Mouse (Mus musculus): ENCODE data around the gene Gm21954.

The Gm21954 gene

GRCm38 (mm10) chr3:55472110-55472509 lies at the start of gene Gm21954:
Gene Gm21954 (minus strand): TSS chr3:55472210.
- DNase-seq (ENCODE audit: low spot score) = no peak

GRCm38 (mm10) chr3:55521776-55522175 lies 49.8 kb upstream of the Gm21954 start:
- DNase-seq (ENCODE audit: low spot score) = no peak

- DNase-seq (ENCODE audit: low spot score) = peak; percentile 80
Measured at GRCm38 (mm10) chr3:55520240-55521180, 48.5 kb upstream of the Gm21954 start.

- DNase-seq (ENCODE audit: low spot score) = no peak
Measured at GRCm38 (mm10) chr3:55517454-55518014, 45.5 kb upstream of the Gm21954 start.

GRCm38 (mm10) chr3:55515966-55516365 lies 44.0 kb upstream of the Gm21954 start:
- DNase-seq (ENCODE audit: low spot score) = no peak

- DNase-seq (ENCODE audit: low spot score) = no peak
Measured at GRCm38 (mm10) chr3:55511658-55512057, 39.6 kb upstream of the Gm21954 start.

GRCm38 (mm10) chr3:55510198-55510597 lies 38.2 kb upstream of the Gm21954 start:
- DNase-seq (ENCODE audit: low spot score) = peak; percentile 14

GRCm38 (mm10) chr3:55499298-55499697 lies 27.3 kb upstream of the Gm21954 start:
- DNase-seq (ENCODE audit: low spot score) = no peak

- no peak for DNase-seq (ENCODE audit: low spot score)
Measured at GRCm38 (mm10) chr3:55496462-55496941, 24.5 kb upstream of the Gm21954 start.

- no peak for DNase-seq (ENCODE audit: low spot score)
Measured at GRCm38 (mm10) chr3:55495866-55496265, 23.9 kb upstream of the Gm21954 start.

GRCm38 (mm10) chr3:55495231-55495630 lies 23.2 kb upstream of the Gm21954 start:
- no peak for DNase-seq (ENCODE audit: low spot score)

GRCm38 (mm10) chr3:55494348-55494747 lies 22.3 kb upstream of the Gm21954 start:
- DNase-seq (ENCODE audit: low spot score) = no peak

- no peak for DNase-seq (ENCODE audit: low spot score)
Measured at GRCm38 (mm10) chr3:55492021-55492420, 20.0 kb upstream of the Gm21954 start.

GRCm38 (mm10) chr3:55489231-55489990 lies 17.4 kb upstream of the Gm21954 start:
- DNase-seq (ENCODE audit: low spot score) = no peak

- no peak for DNase-seq (ENCODE audit: low spot score)
Measured at GRCm38 (mm10) chr3:55483328-55483727, 11.3 kb upstream of the Gm21954 start.

GRCm38 (mm10) chr3:55481140-55481539 lies 9.1 kb upstream of the Gm21954 start:
- no peak for DNase-seq (ENCODE audit: low spot score)

GRCm38 (mm10) chr3:55479306-55479705 lies 7.3 kb upstream of the Gm21954 start:
- no peak for DNase-seq (ENCODE audit: low spot score)

GRCm38 (mm10) chr3:55476694-55477093 lies 4.7 kb upstream of the Gm21954 start:
- DNase-seq (ENCODE audit: low spot score) = no peak

- DNase-seq (ENCODE audit: low spot score) = no peak
Measured at GRCm38 (mm10) chr3:55473146-55473545, 1.1 kb upstream of the Gm21954 start.

- no peak for DNase-seq (ENCODE audit: low spot score)
Measured at GRCm38 (mm10) chr3:55466348-55466747, 5.7 kb downstream of the Gm21954 start.

- DNase-seq (ENCODE audit: low spot score) = no peak
Measured at GRCm38 (mm10) chr3:55465785-55466184, 6.2 kb downstream of the Gm21954 start.

- DNase-seq (ENCODE audit: low spot score) = no peak
Measured at GRCm38 (mm10) chr3:55464226-55464625, 7.8 kb downstream of the Gm21954 start.

All from urinary bladder, postnatal 14 days (tissue).